Mouse (Mus musculus): ENCODE data around the gene Slc31a2. TPM values are rescaled to one million over a fixed set of nuclear protein-coding genes. Genes with fewer than 3 reads are reported as not detected.

Slc31a2 gene
- total and polyA plus RNA-seq, 3 experiments, result 6.2 to 8.6 (median 6.9) TPM

- Histone ChIP-seq H3K4me2 (ENCODE audit: insufficient read depth, low read depth, poor library complexity, severe bottlenecking) (no peak overlapping the region), H3K36me3 (replicated peaks in 1 of 2; ENCODE audit: control insufficient read depth in 1 of 2, insufficient read depth in 1 of 2, low read length in 1 of 2) (no peaks in the 10 kb centered on the region), H3K27me3 (replicated peaks) (no peaks in the 10 kb centered on the region), H3K4me3 (replicated peaks in 1 of 3; ENCODE audit: low read depth in 2 of 3, low read length in 2 of 3, poor library complexity in 1 of 3) (no peak overlapping the region), H3K4me1 (ENCODE audit: control insufficient read depth in 1 of 2, insufficient read depth in 2 of 2) (0 out of 4 replicates have a peak, but pooled peaks cover 0 to 2% of the 10 kb centered on the region in 2 experiments), H3K9ac (ENCODE audit: insufficient read depth, low read depth) (no peak overlapping the region), H3K79me2 (replicated peaks; ENCODE audit: control insufficient read depth, extremely low read depth, insufficient read depth, poor library complexity, severe bottlenecking) (no peaks in the 10 kb centered on the region), H3K27ac (ENCODE audit: insufficient read depth, low read depth) (no peak overlapping the region), H3K9me3 (replicated peaks; ENCODE audit: low read length) (no peaks in the 10 kb centered on the region)
- DNase-seq (ENCODE audit: extremely low read depth), result no peak
- no peak for TF ChIP-seq RAD21 (IDR thresholded peaks at IDR 0.05; ENCODE audit: low read depth, low read length)
- no peak for TF ChIP-seq ETS1 (conservative IDR thresholded peaks at IDR 0.05; ENCODE audit: low read depth, low read length)
- TF ChIP-seq RCOR1 (conservative IDR thresholded peaks at IDR 0.05; ENCODE audit: low read depth, low read length), result no peak
- TF ChIP-seq POLR2A (IDR thresholded peaks at IDR 0.05; ENCODE audit: low read depth, low read length), result no peak
- TF ChIP-seq ZKSCAN1 (IDR thresholded peaks at IDR 0.05; ENCODE audit: borderline replicate concordance, low read depth, low read length), result no peak
- no peak for TF ChIP-seq CHD1 (IDR thresholded peaks at IDR 0.05; ENCODE audit: low read depth, low read length)
- no peak for TF ChIP-seq MAZ (IDR thresholded peaks at IDR 0.05; ENCODE audit: low read depth, low read length)
- TF ChIP-seq BHLHE40 (IDR thresholded peaks at IDR 0.05; ENCODE audit: low read depth, low read length), result no peak
- no peak for TF ChIP-seq ELF1 (IDR thresholded peaks at IDR 0.05; ENCODE audit: low read depth, low read length)
- TF ChIP-seq SMC3 (IDR thresholded peaks at IDR 0.05; ENCODE audit: low read depth, low read length), result no peak
- TF ChIP-seq MEF2A (IDR thresholded peaks at IDR 0.05; ENCODE audit: borderline replicate concordance, low read depth, low read length), result no peak
- TF ChIP-seq UBTF (IDR thresholded peaks at IDR 0.05; ENCODE audit: low read depth, low read length), result no peak
- no peak for TF ChIP-seq PAX5 (IDR thresholded peaks at IDR 0.05; ENCODE audit: low read length)
- TF ChIP-seq JUN (IDR thresholded peaks at IDR 0.05; ENCODE audit: insufficient read depth, low read depth, low read length), result no peak
- TF ChIP-seq USF2 (conservative IDR thresholded peaks at IDR 0.05; ENCODE audit: low read depth, low read length), result no peak
- in situ Hi-C loops (cut with MboI; ENCODE audit: low pct_ligation_motif_present, low pct_unique_long_range_greater_than_20kb, low sequenced_read_pairs) (no loop called here), dilution Hi-C loops (cut with MboI; ENCODE audit: extremely low pct_ligation_motif_present, extremely low pct_unique_long_range_greater_than_20kb, low sequenced_read_pairs) (no loop called here)
Measured at GRCm38 (mm10) chr4:62273916-62274315, 11.6 kb downstream of the Slc31a2 start.

- dilution Hi-C loops (cut with MboI; ENCODE audit: extremely low pct_ligation_motif_present, extremely low pct_unique_long_range_greater_than_20kb, low sequenced_read_pairs), result no loop called here
- no peak overlapping the region for H3K9ac ChIP-seq (ENCODE audit: insufficient read depth, low read depth)
- 0 out of 4 replicates have a peak, but pooled peaks cover 0 to 2% of the 10 kb centered on the region in 2 experiments for H3K4me1 ChIP-seq (ENCODE audit: control insufficient read depth in 1 of 2, insufficient read depth in 2 of 2)
- DNase-seq (ENCODE audit: extremely low read depth), result no peak
- H3K27me3 ChIP-seq (replicated peaks), result no peaks in the 10 kb centered on the region
- no peaks in the 10 kb centered on the region for H3K36me3 ChIP-seq (replicated peaks in 1 of 2; ENCODE audit: control insufficient read depth in 1 of 2, insufficient read depth in 1 of 2, low read length in 1 of 2)
- H3K4me3 ChIP-seq (replicated peaks in 1 of 3; ENCODE audit: low read depth in 2 of 3, low read length in 2 of 3, poor library complexity in 1 of 3), result no peak overlapping the region
- no peaks in the 10 kb centered on the region for H3K9me3 ChIP-seq (replicated peaks; ENCODE audit: low read length)
- TF ChIP-seq ZC3H11A (IDR thresholded peaks at IDR 0.05; ENCODE audit: low read depth, low read length) (no peak), BHLHE40 (IDR thresholded peaks at IDR 0.05; ENCODE audit: low read depth, low read length) (no peak), CHD2 (IDR thresholded peaks at IDR 0.05; ENCODE audit: low read length) (no peak), POLR2A (IDR thresholded peaks at IDR 0.05; ENCODE audit: low read depth, low read length) (no peak), SIN3A (IDR thresholded peaks at IDR 0.05; ENCODE audit: low read length) (no peak), ZNF384 (IDR thresholded peaks at IDR 0.05; ENCODE audit: low read depth, low read length) (no peak), RCOR1 (conservative IDR thresholded peaks at IDR 0.05; ENCODE audit: low read depth, low read length) (no peak), JUND (conservative IDR thresholded peaks at IDR 0.05; ENCODE audit: low read depth, low read length) (no peak)
- in situ Hi-C loops (cut with MboI; ENCODE audit: low pct_ligation_motif_present, low pct_unique_long_range_greater_than_20kb, low sequenced_read_pairs), result no loop called here
- H3K79me2 ChIP-seq (replicated peaks; ENCODE audit: control insufficient read depth, extremely low read depth, insufficient read depth, poor library complexity, severe bottlenecking), result no peaks in the 10 kb centered on the region
- no peak overlapping the region for H3K4me2 ChIP-seq (ENCODE audit: insufficient read depth, low read depth, poor library complexity, severe bottlenecking)
- no peak overlapping the region for H3K27ac ChIP-seq (ENCODE audit: insufficient read depth, low read depth)
Measured at GRCm38 (mm10) chr4:62274841-62275536, 12.6 kb downstream of the Slc31a2 start.
